Mouse (Mus musculus) embryonic fibroblast, embryonic 13.5 days (primary cell): ENCODE data around the gene Eml4. TPM values are rescaled to one million over a fixed set of nuclear protein-coding genes. Genes with fewer than 3 reads are reported as not detected.
A peak's percentile ranks its signal among the peaks of the same experiment; 100 is the strongest.

Source experiments
- H3K27ac ChIP-seq: 2 replicates; pipeline ENCODE4 v1.5.1; 2012; ENCODE audit warnings: low read length, control low read depth, inconsistent platforms; ENCODE audit not compliant: insufficient read depth
- H3K4me1 ChIP-seq: 2 replicates; pipeline ENCODE4 v1.6.1; 2011; ENCODE audit warnings: low read length; ENCODE audit not compliant: control insufficient read depth, insufficient read depth
- H3K4me3 ChIP-seq: 2 replicates; pipeline ENCODE4 v1.5.1; 2011; ENCODE audit warnings: mild to moderate bottlenecking, control low read depth, low read length; ENCODE audit not compliant: insufficient read depth
- CTCF ChIP-seq: IDR thresholded peaks from 2 replicates; pipeline ENCODE4 v1.5.1; 2011; ENCODE audit warnings: mild to moderate bottlenecking, control low read depth, low read length, moderate library complexity, borderline replicate concordance; ENCODE audit not compliant: insufficient read depth
- POLR2A ChIP-seq: IDR thresholded peaks from 2 replicates; pipeline ENCODE4 v1.6.1; 2011; ENCODE audit warnings: low read depth, mild to moderate bottlenecking, control low read depth, low read length, moderate library complexity
- polyA plus RNA-seq: library from polyadenylated mRNA; stranded (reverse); fragments of >200 nt; gene quantifications from 2 replicates; pipeline ENCODE4 v1.2.4, GENCODE M21; 2011; ENCODE audit warnings: low read depth; ENCODE audit not compliant: missing spikeins, insufficient read length

Gene Eml4
- polyA plus RNA-seq, 1 experiment, result 41.8 TPM

DNA sequence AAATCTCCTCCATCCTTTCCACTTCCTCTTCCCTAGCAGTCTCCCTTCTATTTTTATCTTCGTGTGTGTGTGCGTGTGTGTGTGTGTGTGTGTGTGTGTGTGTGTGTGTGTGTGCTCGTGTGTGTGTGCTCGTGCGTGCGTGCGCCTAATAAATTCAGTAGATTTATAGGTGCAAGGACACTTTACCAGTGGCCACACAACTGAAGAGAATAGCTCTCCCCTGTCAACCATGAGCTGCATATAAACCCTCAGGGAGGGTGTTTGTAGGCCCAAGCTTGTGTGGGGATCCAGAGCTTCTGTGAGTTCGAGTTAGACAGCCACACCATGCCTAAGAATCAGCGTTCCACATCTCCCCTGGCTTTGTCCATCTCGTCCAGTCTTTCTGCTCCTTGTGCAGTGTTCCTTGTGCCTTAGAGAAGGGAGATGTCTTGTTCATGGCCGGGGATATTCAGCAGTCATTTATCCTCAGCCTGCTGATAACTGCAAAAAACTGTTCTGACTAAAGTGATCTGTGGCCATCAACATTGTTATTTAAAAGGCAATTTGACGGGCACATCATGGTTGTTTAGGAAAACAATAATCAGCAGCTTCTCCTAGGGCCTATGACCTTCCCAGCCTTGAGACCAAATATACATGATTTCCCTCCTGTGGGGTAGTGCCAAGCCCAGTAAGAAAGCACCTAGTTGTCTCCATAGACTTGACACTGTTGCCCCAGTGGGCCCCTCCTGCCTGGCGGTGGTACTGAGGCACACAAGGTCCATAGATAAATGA is 10.2 kb downstream of the Eml4 start:
- H3K4me3 ChIP-seq, result no peak overlapping the region
- TF ChIP-seq CTCF (no peak), POLR2A (no peak)
- peaks cover 5% of the 10 kb centered on the region for H3K4me1 ChIP-seq
- H3K27ac ChIP-seq, result no peak overlapping the region

DNA sequence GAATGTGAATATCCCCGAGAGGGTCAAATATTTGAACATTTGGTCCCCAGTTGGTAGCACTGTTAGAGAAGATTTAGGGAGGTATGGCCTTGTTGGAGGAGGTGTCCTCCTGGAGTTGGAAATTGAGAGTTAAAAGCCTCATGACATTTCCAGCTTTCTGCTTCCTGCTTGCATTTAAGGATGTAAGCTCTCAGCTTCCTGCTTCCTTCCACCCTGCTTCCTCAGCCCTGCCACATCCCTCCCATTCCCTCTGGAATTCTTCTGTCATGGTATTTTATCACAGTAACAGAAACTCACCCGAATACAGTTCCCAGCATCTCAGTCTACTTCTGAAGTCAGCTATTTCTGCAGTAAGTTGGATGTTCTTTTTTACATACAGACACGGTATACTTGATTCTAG is 12.3 kb downstream of the Eml4 start:
- TF ChIP-seq CTCF (no peak), POLR2A (no peak)
- Histone ChIP-seq H3K4me3 (no peak overlapping the region), H3K4me1 (peaks cover 6% of the 10 kb centered on the region), H3K27ac (no peak overlapping the region)

DNA sequence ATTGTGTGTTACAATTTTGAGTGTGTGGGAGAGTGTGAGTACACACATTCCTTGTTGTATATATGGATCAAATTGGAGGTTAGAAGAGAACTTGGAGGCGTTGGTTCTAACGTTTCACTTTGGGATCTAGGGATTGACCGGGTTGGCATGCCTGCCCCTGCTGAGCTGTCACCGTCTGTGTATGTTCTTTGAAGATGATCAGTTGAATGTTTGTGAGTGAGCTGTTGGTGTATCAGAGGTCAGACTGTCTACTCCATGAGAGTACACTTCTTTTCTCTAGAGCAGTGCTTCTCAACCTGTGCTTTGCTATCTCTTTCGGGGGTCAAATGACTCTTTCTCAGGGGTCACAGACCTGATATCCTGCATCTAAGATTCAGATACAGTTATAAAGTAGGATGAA is 13.6 kb downstream of the Eml4 start:
- Histone ChIP-seq H3K4me3 (no peak overlapping the region), H3K27ac (no peak overlapping the region), H3K4me1 (peaks cover 6% of the 10 kb centered on the region)
- no peak for TF ChIP-seq POLR2A
- TF ChIP-seq CTCF, result no peak

DNA sequence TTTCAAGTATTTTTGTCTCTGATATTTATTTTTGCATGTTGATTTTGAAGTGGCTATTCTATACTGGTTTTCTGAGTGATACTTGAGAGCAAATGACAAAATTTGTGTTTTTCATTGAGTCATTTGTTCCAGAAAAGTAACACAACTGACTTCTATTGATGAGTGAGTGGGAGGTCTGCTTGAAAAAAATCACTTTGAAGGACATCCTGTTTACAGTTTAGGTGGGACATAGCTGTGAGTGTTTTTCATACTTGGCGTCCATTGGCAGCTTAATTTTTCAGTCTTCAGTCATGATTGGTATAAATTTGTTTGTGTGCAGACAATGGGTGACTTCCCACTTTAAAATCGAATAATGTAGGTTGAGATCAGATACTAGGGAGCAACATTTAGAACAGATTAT is 14.4 kb downstream of the Eml4 start:
- Histone ChIP-seq H3K27ac (no peak overlapping the region), H3K4me3 (no peak overlapping the region), H3K4me1 (peaks cover 3% of the 10 kb centered on the region)
- TF ChIP-seq POLR2A (no peak), CTCF (no peak)

DNA sequence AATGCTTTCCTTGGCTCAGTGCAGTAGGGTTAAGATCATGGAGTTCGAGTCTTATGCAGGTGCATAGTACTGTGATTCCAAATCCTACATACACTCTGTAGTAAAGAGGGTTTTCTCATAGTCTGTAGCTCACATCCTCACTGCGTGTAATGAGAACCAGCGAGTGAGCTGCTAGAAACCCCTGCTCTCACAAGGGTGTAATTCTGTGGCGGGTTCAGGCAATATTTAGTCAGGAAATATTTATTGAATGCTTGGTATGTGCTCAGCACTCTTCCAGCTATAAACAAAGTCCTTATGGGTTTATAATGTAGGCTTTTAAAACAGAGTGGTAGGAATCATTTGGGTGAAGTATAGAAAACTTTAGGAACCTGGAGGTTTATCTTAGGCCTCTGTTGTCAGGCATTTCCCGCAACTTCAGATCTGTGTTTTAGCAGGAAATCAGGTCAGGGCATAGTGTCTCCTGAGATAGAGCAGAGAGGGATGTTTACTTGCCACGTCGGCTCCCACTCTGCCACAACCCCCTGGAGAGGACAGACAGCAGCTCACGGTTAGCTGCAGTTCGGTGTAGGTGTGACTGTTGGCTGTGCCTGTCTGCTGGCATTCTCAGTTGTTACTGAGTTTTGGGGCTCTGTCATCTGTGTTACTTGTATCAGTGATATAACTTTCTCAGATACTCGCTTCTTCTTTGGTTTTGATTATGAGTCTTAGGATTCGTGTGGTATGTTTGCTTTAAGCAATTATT is 15.1 kb downstream of the Eml4 start:
- peaks cover 3% of the 10 kb centered on the region for H3K4me1 ChIP-seq

DNA sequence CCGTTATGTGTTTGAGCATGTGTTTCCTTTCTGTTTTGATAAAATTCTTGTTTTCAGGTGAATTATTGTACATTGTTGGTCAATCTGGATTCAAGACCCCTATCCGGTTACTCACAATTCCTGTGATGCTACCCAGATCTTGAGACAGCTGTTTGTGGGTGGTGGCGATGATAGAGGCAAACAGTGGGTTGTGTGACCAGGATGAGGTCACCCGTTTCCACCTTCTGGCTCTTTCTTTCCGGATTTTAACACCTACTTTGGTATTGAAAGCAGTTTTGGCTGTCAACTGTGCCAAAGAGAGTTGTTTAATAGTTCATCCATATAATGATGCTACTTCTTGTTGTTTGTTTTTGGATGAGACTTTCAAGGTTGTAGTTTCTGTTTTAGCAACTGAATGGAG is 16.7 kb downstream of the Eml4 start:
- Histone ChIP-seq H3K27ac (no peak overlapping the region), H3K4me3 (no peak overlapping the region), H3K4me1 (peaks cover 6% of the 10 kb centered on the region)
- TF ChIP-seq POLR2A (no peak), CTCF (no peak)

More for the DNA sequence above, 15.1 kb downstream of the Eml4 start:
- peak overlapping the region; percentile 9; the same call in 1 of the 2 replicates for H3K27ac ChIP-seq
- no peak overlapping the region for H3K4me3 ChIP-seq
- TF ChIP-seq POLR2A (no peak), CTCF (no peak)

DNA sequence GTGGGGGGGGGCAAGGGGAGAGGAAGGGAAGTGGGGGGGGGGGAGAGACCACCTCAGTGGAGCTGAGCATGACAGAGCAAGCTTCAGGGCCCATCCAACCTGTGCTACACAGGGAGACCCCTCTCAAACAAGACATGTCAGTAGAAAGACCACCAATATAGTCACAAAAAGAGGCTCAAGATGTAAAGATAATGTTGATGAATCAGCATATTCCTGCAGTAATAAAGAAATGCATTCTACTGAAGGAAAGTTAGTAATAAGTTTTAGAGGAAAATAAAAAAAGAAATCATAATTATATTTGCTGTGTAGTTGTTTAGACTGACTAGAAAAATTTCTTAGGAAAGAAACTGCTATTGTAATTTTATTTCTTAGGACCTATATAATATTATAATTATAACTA is 23.4 kb downstream of the Eml4 start:
- Histone ChIP-seq H3K27ac (no peak overlapping the region), H3K4me1 (peaks cover 7% of the 10 kb centered on the region; the same call in 1 of the 2 replicates), H3K4me3 (no peak overlapping the region)
- TF ChIP-seq CTCF (no peak), POLR2A (no peak)

DNA sequence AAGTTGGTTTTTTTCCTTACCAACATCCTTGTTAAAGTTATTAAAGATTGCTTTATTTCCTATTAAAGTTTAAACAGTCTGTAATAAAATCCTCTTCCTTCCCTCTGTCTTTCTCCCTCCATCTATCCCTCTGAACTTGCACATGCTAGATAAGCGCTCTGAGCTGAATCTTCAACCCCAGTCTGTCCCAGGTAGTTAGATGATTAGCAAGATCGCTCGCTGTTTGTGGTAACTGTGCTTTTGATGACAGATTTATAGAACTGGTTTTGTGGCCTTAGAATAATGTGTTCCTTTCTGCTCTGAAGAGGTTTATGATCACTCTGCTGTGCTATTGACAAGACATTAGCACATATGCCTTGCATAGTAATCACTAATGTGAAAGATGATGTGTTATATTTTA is 25.1 kb downstream of the Eml4 start:
- Histone ChIP-seq H3K27ac (no peak overlapping the region), H3K4me1 (peaks cover 7% of the 10 kb centered on the region; the same call in 1 of the 2 replicates), H3K4me3 (no peak overlapping the region)
- no peak for TF ChIP-seq POLR2A
- no peak for TF ChIP-seq CTCF

DNA sequence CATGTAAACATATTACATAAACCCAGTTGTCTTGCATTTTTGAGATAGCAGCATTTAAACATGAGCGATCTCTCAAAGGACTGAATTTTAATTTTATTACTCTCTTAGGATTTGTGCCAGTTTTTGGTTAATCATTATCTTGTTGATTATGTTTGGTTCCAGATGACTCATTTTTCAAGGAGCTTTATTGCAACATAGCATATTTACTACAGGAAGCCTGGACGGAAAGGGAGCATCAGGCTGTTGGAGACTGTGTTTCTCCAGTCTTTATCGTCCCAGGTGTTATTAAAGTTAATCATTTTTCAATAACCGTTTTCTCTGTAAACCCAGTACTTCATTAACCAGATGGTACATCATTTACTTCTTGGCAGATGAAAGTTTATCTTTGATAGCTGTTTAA is 26.1 kb downstream of the Eml4 start:
- peaks cover 4% of the 10 kb centered on the region; the same call in 1 of the 2 replicates for H3K4me1 ChIP-seq
- H3K27ac ChIP-seq, result no peak overlapping the region
- no peak overlapping the region for H3K4me3 ChIP-seq
- TF ChIP-seq CTCF (no peak), POLR2A (no peak)

DNA sequence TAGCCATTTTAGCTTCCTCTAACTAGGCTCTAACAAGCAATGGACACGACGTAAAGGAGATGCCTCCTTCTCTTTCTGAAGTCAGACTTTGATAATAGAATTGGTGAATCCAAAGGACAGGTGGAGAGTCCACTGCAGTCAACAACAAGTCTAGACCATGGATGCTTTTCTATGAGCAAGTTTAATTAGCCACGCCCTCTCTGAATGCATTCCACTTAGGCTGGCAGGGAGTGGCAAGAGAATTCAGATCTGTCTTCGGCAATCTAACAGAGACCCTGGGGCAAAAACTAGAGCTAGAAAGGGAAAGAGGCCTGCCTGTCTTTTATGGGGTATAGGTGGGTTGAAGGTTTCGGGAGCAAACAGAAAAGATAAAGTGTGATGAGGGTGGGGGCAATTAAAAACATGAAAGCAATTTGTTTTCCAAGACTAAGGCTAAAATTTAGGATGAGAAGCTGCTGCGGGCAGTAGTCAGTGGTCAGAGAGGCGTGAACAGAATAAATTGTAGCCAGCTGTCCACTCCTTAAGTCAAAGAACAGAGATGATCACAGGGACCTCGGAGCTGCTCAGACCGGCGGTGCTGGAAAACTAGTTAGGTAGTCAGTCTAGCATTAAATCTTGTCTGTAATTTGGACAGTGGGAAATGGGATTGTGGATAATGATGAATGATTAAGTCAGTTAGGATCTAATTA is 27.2 kb downstream of the Eml4 start:
- TF ChIP-seq CTCF, result no peak
- TF ChIP-seq POLR2A, result no peak
- no peak overlapping the region for H3K4me3 ChIP-seq
- no peak overlapping the region for H3K27ac ChIP-seq
- H3K4me1 ChIP-seq, result peaks cover 7% of the 10 kb centered on the region; the same call in 1 of the 2 replicates
